Mouse (Mus musculus) cerebellum, adult 18-20 months (tissue): Measurements from ENCODE around the gene P2ry2.

Experiments used
- DNase-seq, 2 experiments: peaks; one replicate each; pipeline ENCODE4 v3.0.0; 2021

P2ry2 gene

GRCm38 (mm10) chr7:101012541-101012940, at the start of gene P2ry2:
Gene P2ry2, minus strand, starts transcription at chr7:101012866.
- DNase-seq: no peak

- DNase-seq: peak; percentile 11 to 12
These were observed 49.6 kb upstream of the P2ry2 start for GRCm38 (mm10) chr7:101062246-101062645.

GRCm38 (mm10) chr7:101061381-101061780, 48.7 kb upstream of the P2ry2 start:
- DNase-seq: peak; percentile 85 to 90

- no peak for DNase-seq
These were observed 47.8 kb upstream of the P2ry2 start for GRCm38 (mm10) chr7:101060476-101060875.

GRCm38 (mm10) chr7:101059188-101059587, 46.5 kb upstream of the P2ry2 start:
- no peak for DNase-seq

GRCm38 (mm10) chr7:101057309-101057708, 44.6 kb upstream of the P2ry2 start:
- DNase-seq: no peak

GRCm38 (mm10) chr7:101053136-101053535, 40.5 kb upstream of the P2ry2 start:
- no peak for DNase-seq

- peak; percentile 47 to 74 for DNase-seq
These were observed 39.0 kb upstream of the P2ry2 start for GRCm38 (mm10) chr7:101051551-101052221.

- no peak for DNase-seq
These were observed 38.3 kb upstream of the P2ry2 start for GRCm38 (mm10) chr7:101050724-101051550.

- no peak for DNase-seq
These were observed 36.8 kb upstream of the P2ry2 start for GRCm38 (mm10) chr7:101049326-101050087.

GRCm38 (mm10) chr7:101048247-101048646, 35.6 kb upstream of the P2ry2 start:
- no peak for DNase-seq

- no peak for DNase-seq
These were observed 31.3 kb upstream of the P2ry2 start for GRCm38 (mm10) chr7:101043846-101044541.

GRCm38 (mm10) chr7:101041977-101042749, 29.5 kb upstream of the P2ry2 start:
- no peak for DNase-seq

- DNase-seq: no peak
These were observed 28.9 kb upstream of the P2ry2 start for GRCm38 (mm10) chr7:101041544-101041943.

GRCm38 (mm10) chr7:101033371-101033770, 20.7 kb upstream of the P2ry2 start:
- no peak for DNase-seq

- peak in 1 of 2 experiments; percentile 11 for DNase-seq
These were observed 18.6 kb upstream of the P2ry2 start for GRCm38 (mm10) chr7:101031234-101031633.

- DNase-seq: peak; percentile 70 to 74
These were observed 18.1 kb upstream of the P2ry2 start for GRCm38 (mm10) chr7:101030756-101031155.

GRCm38 (mm10) chr7:101029446-101029845, 16.8 kb upstream of the P2ry2 start:
- no peak for DNase-seq

- no peak for DNase-seq
These were observed 16.3 kb upstream of the P2ry2 start for GRCm38 (mm10) chr7:101028991-101029390.

GRCm38 (mm10) chr7:101028444-101028757, 15.7 kb upstream of the P2ry2 start:
- no peak for DNase-seq

GRCm38 (mm10) chr7:101027623-101028443, 15.2 kb upstream of the P2ry2 start:
- no peak for DNase-seq
